Mouse (Mus musculus) ovary, postnatal 14 days (tissue): ENCODE data around the gene Tmem238.
A peak's percentile ranks its signal among the peaks of the same experiment; 100 is the strongest.

Experiments used
- DNase-seq: peaks from one replicate; pipeline ENCODE4 v3.0.0; 2022; ENCODE audit warnings: low spot score

Gene Tmem238

GRCm38 (mm10) chr7:4792278-4793212, 3.1 kb upstream of the Tmem238 start, which contains the start of gene Rpl28:
Rpl28 (plus strand) TSS chr7:4792874.
- peak; percentile 91 for DNase-seq

DNA sequence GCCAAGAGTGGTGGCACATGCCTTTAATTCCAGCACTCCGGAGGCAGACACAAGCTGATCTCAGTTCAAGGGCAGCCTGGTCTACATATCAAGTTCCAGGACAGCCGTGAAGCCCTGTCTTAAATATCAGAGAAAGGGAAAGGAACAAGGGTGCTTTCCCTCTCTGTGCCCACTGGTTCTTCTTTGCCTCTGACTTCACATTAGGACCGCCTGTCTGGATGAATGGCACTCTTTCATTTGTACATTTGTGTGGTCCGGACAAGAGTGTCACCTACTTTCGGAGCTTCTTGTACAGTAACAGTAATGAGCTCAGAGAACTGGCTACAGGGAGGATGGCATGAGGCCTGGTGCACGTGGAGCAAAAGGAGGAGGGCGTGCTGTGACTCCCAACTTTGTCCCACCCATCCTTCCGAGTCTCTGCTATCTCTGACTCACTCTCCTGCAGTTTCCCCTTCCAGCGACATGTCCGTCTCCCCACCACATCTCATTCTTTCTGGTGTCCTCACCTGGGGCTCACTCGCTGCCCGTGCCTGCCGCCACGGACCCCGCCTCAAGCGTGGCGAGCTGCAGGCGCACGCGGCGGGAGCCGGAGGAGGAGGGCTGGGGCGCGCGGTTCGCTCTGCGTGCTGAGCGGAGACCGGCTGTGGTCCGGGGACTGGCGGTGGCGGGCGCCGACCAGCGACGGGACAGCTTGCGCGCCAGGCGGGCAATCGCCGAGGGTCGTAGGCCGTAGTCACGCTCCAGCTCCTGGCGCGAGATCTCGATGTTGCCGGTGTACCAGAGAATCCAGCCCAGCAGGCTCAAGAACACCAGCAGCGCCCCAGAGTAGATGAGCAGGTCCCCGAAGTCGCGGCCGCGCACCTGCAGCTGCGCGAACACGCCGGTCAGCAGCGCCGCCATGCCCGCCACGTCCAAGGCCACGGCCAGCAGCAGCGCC, 689 bp downstream of the Tmem238 start:
- DNase-seq, result peak; percentile 46

DNA sequence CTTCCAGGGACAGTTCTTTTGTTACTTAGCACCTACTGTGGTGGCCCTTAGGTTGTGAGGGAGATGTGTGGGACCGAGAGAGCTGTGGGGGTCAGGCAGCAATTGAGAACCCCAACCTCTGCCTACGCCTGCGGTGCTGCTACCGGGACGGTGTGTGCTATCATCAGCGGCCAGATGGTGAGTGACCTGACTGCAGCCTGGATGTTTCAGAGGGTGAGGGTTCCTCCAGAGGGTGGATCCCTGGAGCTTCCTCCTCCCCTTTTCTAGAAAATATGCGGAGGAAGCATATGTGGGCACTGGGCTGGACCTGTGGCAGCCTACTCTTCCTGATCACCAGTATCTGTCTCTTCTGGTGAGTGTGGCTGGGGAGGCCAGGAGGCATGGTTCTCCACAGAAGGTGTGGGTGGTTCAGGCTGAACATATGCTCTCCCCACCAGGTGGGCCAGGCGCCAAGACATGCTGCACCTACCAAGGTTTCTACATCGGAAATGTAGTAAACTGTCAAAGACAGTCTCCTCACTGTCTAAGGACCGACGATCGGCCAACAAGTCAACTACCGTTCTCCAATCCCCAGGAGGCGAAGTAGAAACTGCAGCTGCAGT, 5.7 kb downstream of the Tmem238 start:
- no peak for DNase-seq

- no peak for DNase-seq
Measured at GRCm38 (mm10) chr7:4782759-4783158, 6.7 kb downstream of the Tmem238 start, which contains the start of the genes Il11 and Tmem190. Il11 (minus strand) TSS chr7:4782859. Tmem190 (plus strand) TSS chr7:4782937.

DNA sequence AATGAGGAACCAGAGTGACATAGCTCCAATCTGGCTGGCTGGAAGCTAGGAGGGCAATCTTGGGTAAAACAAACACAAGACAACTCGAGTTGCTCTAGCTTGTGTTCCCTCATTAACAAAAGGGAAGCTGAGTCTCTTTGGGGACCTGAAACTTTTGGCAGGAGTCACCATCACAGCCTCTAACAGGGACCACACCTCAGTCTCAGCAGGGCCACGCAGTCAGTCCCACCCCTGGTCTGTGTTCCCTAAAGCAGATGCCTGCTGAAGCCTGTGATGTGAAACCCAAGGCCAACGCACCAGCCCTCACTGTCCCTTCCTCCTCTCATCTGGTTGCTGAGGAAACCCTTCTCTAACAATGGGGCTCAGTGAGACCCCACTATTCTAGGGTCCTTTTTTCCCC, 7.3 kb downstream of the Tmem238 start:
- DNase-seq, result no peak

- no peak for DNase-seq
Measured at GRCm38 (mm10) chr7:4779921-4780320, 9.5 kb downstream of the Tmem238 start.

- DNase-seq, result no peak
Measured at GRCm38 (mm10) chr7:4777851-4778637, 11.4 kb downstream of the Tmem238 start.

DNA sequence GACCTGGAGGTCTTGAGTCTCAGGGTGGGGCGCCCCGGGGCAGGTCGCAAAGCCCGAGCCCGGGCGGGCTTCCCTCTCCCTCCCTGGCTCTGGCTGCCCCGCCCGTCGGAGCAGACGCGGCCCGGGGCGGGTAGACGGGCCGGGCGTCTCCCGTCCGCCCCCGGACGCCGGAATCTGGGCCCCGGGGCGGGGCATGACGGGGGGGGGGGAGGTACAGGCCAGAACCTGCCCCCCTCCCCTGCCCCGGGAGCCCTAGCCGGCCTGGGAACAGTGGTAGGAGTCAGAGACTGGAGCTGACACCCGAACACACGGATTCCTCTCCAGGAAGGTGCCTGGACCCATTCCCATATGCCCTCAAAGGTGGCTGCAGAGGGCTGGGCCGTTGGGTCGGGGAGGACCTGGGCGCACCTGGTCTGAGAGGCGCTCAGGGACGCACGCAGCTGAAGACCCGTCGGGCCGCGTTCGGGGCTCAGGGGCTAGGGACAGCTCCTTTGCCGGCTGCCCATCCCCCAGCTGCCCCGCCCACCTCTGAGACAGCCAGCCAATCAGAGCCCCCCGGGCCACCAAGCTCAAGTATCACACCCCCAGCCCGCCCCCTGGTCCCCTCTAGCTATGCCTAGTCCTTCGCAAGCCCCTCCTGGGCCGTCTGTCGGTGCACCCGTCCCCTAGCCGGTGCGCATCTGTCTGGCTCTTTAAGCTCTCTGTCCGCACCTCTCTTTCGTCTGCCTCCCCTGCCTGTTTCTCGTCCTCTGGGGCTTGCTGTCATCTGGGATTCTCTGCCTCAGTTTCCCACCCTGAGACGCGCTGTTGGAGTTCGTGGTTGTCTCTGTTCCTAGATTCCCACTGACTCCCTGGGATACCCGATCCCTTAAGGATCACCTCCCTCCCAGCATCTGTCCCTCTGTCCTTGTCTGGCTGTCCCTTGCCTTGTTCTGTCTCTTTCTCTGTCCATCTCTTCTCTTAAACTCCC, 12.3 kb downstream of the Tmem238 start:
- DNase-seq, result peak; percentile 43

GRCm38 (mm10) chr7:4776131-4776530, 13.3 kb downstream of the Tmem238 start:
- no peak for DNase-seq

GRCm38 (mm10) chr7:4771202-4771601, 18.3 kb downstream of the Tmem238 start, which contains the start of gene Fam71e2:
Fam71e2 (minus strand) TSS chr7:4771302.
- no peak for DNase-seq

- DNase-seq, result no peak
Measured at GRCm38 (mm10) chr7:4764946-4765710, 24.3 kb downstream of the Tmem238 start.

GRCm38 (mm10) chr7:4759670-4760069, 29.8 kb downstream of the Tmem238 start:
- DNase-seq, result no peak

- peak; percentile 72 for DNase-seq
Measured at GRCm38 (mm10) chr7:4752821-4753570, 36.5 kb downstream of the Tmem238 start, which contains the start of gene Cox6b2. Cox6b2 (minus strand) TSS chr7:4753094.

- peak; percentile 48 for DNase-seq
Measured at GRCm38 (mm10) chr7:4751971-4752820, 37.3 kb downstream of the Tmem238 start.

GRCm38 (mm10) chr7:4749169-4749568, 40.3 kb downstream of the Tmem238 start:
- no peak for DNase-seq

- no peak for DNase-seq
Measured at GRCm38 (mm10) chr7:4748321-4748720, 41.1 kb downstream of the Tmem238 start.

GRCm38 (mm10) chr7:4747156-4747899, 42.1 kb downstream of the Tmem238 start:
- no peak for DNase-seq
